Mouse (Mus musculus): ENCODE measurements around the gene Rps15.

Rps15 gene

DNA sequence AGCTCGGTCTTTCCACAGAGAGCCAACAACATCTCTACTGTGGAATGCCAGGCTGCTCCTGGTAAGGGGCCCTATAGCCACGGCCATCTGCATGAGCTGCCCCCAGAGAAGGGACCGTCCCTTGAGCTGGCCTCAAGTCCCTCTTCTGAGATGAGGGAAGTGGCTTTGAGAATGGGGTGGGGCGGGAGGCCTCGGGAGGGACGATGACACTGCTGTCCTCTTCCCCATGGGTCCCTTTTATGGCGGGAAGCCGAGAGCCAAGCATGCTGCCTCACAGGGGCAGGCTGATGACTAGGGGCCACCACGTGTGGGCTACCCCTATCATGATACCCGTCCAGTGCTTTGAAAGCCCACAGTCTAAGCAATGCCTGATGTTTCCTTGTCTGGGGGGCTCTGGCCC, 24.8 kb downstream of the Rps15 start:
- no peak for DNase-seq

DNA sequence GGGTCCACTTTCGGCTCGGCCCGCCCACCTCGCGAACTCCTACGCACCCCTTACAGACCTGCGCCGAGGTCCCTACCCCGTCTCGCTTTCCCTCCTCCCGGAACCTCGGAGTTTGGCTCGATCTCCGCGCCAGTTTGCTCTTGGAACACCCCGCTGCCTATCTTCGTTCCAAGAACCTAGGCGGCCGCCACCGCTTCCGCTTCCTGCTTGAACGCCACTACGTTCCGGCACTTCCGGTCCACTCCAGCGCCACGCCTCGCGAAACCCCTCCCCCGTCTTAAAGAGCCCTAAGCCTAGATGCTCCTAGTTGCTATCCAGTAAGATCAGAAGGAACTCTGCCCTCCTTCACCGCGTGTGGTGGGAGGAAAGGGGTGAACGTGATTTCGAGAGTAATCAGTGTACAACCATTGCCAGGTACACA, 28.1 kb downstream of the Rps15 start, which contains the start of gene 2310011J03Rik:
2310011J03Rik (minus strand) TSS at position 198 of the 421 bp plus-strand sequence.
- DNase-seq = peak; percentile 80 to 87

DNA sequence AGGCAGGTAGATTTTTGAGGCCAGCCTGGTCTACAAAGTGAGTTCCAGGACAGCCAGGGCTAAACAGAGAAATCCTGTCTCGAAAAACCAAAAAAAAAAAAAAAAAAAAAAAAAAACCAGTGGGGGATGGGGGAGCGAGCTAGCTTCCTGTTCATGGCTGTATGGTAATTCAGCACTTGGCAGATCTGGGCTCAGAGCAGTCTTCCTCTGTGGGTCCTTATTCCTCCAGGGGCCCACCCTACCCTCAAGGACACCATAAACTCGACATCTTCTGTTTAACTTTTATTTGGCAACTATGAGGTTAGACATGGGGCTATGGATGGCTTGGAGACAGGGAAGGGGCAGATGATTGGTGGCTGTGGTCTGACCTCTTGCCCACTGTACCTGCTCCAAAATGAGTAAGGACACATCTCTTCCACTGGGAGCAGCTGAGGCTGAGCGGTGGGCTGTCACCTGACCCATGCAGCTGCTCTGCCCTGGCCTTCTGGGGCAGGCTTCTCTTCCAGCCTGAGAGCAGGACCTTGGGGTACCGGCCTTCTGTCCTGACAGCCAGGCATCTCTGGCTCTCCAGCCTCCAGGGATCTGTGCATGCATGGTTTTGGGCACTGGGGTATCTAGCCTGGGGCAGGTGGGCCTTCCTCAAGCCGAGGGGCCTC, 28.9 kb downstream of the Rps15 start:
- DNase-seq = no peak

DNA sequence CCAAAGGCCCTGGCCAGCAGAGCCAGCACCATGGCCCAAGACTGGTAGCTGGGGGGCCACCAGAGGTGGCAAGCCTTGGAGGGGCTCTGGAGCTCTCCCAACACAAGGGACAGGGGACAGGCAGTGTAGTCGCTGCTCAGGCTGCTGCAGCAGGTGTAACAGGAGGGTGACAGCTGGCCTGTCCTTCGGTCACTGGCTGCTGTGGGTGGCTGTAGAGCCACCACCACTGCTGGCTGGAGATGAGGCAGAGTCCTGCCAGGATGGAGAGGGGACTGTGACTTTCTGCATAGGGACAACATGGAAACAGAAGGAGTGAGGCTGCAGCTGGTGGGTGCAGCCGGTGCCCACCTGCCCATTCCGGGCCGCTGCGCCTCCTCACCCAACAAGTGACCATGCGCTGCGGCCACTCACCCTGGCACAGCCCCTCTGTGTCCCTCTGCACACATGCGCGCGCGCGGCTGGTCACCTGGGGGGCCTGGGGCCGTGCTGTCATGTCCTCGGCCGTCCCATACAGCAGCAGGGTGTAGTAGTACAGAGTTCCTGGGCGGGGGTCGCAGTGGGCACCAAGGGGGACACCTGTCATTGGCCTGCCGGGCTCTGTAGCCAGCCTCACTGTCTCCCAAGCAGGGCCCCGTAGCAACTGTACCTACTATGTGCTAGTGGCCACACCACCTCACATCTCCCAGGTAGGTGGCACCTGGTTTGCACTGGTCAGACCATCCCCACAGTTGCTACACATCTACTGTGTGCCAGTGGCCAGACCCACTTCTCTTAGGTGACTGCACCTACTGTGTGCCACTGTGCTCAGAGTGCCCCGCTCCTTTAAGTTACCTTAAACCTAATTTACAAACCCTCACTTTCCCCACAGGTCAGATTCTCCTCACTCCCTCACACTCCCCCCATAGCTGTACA, 29.7 kb downstream of the Rps15 start:
- no peak for DNase-seq

DNA sequence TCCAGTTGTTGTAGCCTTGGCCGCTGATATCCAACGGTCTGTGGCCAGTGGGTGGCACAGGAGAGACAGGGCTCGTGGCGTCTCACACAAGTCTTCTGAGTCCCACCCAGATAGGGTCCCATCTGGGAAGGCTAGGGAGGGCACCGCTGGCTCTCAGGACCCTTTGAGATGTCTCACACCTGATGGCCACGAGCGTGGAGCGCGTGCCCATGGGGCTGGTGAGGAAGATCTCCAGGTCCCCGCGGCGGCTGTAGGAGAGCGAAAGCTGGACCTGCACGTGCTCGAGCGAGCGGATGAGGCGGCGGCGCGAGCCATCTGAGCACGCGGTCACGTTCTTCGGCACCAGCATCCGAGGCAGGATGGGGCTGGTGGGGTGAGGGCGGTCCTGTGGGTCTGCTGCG, 30.6 kb downstream of the Rps15 start:
- peak in 1 of 2 experiments; percentile 44 for DNase-seq

DNA sequence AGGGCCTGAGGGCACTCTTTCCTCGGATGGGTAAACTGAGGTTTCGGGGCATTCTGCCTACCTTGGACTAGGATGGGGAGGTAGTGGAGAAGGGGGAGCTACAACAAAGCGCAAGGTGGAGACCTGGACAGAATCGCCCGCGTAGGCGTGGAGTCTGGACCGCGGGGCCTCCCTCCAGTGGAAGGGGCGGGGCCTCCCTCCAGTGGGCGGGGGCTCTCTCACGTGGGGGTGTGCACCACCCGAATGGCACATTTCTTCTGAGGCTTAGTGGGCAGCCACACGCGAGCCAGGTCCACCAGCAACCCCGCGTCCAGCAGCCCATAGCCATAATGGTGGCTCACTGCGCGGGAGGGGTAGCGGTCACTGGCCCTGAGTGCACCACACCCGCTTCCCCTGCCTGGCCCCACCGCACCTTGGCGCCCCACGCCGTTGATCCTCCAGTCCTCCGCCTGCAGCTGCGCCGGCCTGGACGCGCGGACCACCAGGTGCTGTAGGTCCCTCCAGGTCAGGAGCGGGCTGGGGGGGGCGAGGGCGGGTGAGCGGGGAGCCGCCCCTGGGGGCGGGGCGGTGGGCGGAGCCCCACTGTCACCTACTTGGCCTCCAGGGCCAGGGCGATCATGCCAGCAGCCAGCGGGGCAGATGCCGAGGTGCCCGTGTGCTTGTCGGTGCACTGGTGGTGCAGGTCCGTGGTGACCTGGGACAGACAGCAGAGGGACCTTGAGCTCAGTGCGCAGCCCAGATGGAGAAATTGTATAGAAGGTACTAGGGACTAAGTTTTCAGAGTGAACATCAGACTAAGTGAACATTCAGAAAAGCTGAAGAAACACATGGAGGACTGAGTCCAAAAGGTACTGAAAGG, 31.2 kb downstream of the Rps15 start:
- peak; percentile 66 to 82 for DNase-seq

DNA sequence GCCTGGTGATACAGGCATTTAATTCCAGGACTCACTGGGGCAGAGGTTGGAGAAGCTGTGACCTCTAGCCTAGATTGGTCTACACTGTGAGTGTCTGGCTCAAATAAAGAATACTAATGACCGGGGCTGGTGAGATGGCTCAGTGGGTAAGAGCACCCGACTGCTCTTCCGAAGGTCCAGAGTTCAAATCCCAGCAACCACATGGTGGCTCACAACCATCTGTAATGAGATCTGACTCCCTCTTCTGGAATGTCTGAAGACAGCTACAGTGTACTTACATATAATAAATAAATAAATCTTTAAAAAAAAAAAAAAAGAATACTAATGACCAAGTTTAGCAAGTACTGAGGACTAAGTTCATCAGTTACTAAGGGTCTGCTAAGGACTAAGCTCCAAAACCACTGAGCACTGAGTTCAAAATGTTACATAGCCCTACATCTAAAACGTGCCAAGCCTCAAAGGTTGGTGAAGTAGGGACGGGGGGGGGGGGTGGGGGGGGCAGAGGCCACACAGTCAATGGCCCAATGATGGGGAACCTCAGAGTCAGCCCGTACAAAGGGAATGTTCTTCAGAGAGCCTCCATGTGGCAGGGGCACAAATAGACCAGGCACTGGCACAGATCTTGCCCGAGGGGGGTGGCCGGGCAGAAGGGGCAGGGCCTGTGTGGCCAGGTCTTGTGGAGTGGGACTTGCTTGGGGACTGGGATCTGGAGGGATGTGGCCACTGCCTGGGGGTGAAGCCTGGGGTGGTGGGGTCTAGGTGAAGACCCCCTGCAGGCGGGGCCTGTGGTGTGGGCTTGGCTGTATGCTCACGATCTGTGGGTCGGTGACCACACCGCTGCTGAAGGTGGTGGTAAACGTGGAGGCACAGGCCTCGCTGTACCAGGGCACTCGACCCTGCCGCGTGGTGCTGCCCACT, 32.1 kb downstream of the Rps15 start:
- DNase-seq = no peak

DNA sequence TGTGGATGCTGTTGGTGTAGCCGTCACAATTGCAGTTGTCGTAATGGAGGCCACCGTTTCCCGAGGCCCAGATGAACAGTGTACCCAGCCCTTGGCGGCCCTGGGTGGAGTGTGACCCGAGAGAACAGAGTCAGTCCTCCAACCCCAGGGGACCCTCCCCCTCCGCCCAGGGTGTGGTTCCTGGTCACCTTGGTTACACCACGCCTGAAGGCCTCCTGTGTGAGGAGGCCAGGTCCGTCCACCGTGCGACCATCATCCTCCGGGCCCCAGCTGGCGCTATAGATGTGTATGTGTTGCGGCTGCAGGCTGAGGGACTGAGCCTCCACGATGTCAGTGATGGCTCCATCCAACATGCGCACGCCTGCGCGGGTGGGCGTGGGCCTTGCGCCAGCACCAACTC, 32.8 kb downstream of the Rps15 start:
- DNase-seq = no peak

DNA sequence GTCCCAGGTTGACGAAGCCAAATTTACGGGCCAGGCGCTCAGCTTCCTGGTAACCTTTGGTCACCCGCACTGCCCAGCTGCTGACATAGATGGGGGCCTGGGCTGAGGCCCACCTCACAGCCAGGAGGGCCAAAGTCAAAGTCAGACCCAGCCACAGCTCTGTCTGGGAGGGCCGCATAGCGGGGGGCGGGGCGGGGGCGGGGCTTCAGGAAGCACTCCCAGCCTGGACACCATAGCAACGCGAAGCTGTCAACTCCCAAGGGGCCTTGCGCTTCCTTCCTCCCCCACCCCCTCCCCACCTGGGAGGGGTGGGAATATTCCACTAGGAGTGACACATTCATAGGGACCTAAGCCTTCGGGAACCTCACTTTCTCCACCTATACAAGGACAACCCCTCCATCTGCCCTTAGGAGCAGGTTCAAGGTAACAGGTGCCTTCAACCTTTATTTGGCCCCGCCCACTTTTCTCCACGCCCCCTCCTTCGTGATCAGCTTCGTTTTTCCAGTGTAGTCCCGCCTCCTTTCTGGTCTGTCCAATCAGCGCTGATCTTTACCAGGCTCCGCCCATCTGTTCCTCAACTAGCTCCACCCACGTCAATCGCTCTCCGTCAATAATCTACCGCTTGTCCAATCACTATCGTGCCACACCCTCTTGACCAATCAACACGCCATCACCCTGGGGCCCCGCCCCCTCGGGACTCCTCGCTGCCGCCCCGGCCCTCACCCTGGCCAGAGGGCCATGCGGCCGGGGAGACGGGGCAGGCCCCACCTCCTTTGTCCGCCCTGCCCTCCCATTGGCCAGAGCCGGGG, 37.2 kb downstream of the Rps15 start, which contains the start of the genes Pcsk4 and Reep6:
Pcsk4 (minus strand) TSS at position 226 of the 809 bp plus-strand sequence.
Reep6 (plus strand) TSS at position 681 of the 809 bp plus-strand sequence.
- peak; percentile 88 to 90 for DNase-seq

DNA sequence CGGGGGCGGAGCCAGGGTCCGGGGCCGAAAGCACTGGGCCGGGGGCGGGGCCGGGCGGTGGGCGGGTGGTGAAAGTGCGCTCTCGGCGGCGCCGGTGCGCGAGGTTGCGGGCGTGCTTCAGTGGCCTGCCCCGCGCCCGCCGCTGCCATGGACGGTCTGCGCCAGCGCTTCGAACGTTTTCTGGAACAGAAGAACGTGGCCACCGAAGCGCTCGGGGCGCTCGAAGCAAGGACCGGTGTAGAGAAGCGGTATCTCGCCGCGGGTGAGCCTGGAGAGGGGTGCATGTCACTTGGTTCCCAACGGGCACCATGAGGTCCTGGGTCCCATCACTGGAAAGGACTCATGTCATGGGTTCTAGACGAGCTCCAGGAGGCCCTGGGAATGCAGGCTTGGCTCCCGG, 37.8 kb downstream of the Rps15 start:
- no peak for DNase-seq

DNA sequence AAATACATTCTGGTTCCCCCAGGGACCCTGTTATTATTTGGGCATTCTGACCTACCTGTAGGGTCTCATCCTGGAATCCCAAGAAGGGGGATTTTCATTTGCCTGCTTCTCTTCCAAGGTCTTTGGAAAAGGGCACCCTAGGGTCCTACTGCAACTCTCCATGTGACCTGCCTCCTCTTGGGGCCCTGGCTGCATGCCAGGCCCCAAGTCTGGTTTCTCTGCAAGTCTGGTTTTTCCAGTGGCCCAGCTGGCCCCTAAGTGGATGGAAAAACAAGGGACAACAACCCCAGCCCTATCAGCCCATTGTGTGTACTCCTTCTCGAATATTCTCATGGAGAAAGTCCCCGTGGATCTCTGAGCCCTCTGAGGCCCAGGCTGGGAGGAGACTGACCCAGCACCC, 38.6 kb downstream of the Rps15 start:
- no peak for DNase-seq

DNA sequence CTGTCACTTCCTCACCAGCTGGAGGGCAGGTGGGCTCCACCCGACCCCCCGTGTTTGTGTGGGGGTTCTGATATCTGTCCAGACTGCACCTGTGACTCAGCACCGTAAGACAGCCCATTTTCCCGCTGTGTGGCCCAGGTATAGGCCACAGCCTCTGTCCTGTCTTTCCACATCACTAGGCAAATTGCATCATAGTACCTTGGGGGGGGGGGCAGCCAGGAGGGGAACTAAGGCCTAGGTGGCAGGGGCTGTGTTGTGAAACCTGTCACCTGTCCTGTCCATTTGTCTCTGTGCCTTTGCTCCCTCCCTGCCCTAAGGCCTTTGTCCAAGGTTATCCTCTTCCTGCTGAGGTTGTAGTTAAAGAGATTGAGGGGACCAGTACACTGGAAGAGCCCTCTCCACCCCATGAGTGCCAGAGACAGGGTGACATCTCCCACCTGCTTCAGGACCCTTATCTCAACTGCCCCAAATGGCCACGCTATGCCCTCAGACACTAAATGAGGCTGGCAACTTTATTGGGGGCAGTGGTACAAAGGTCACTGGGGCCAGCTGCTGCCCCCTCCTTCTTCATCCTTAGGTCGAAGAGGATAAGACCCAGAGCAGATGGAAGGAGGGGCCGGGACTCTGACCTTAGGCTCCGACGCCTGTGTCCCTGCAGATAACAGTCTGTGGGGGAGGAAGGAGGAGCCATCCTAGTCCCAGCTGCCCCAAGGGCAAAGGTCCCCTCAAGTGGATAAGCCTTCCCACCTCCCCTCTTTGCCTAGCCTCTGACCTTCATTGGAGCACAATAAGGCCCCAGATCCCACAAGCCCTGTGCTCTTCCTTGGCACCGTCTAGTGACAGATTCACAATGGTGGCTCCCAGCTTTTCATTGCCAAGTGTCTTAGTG, 39.6 kb downstream of the Rps15 start:
- no peak for DNase-seq

DNA sequence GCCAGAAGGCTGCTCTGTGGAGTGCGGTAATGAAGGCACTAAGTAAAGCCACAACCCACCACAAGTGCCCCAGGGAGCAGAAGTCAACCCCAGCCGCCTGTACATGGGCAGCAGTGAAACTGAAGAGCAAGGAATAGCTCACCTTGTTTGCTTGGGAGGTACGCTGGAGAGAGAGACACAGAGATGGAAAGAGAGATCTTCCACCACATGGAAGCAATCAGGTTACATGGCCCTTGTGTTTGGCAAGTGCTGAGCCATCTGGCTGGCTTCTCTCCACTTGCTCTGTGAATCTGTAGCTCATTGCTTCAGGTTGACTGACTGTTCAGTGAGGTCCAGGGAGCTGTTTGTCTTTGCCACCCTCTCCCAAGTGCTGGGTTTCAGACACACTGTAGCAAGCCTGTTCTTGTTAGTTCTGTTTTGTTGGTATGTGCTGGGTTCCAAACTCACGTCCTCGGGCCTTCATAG, 40.3 kb downstream of the Rps15 start:
- no peak for DNase-seq

DNA sequence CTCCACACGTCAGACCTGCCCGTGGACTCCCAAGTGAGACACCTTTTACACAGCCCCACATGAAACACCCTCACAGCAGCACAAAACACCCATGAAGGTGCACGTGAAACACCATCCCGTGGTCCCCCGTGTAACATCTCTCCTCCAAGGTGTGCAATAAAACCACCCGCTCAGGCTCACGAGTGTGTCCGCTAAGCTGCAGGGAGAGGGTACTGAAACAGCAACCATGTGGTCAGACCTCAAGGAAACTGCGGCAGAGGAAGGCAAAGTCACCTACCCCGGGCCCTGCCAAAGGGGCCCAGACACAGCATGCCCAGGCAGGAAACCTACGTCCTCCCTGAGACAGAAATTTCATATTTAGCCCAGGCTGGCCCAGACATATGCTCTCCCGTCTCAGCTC, 44.0 kb downstream of the Rps15 start:
- DNase-seq = no peak

DNA sequence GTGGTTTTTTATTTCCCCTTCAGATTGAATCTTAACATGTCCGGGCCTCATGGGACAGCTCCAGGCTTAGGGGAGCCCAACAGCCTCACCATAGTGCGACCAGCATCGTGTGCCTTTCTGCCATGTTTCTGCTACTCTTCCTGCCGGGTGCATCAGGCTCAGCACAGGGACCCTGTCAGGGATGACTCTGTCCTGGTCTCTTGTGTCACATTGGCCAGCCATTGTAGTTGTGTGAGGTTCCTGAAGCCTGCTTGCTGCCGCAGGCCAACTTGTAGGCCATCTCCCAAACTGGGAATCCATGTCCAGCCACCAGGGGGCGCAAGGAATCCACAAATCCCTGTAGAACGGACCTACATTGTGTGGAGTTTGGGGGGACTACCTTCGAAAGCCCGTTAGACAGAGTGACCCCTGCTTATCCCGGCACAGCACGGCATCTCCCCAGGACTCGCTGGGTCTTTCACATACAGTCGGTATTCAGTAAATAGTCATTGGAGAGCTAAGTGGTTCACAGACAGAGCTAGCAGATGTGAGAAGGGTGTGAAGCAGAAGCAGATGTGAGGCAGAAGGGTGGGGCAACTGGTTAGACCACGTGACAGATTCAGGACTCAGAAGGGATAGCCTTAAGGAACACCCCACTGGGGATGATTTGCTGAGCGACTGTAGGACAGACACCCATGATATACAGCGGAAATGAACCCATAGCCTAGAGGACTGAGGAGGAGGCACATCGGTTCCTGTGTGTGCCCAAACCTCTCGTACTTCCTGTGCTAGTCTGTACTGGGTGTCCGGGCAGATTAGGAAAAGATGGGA, 47.9 kb downstream of the Rps15 start:
- peak; percentile 62 to 84 for DNase-seq

DNA sequence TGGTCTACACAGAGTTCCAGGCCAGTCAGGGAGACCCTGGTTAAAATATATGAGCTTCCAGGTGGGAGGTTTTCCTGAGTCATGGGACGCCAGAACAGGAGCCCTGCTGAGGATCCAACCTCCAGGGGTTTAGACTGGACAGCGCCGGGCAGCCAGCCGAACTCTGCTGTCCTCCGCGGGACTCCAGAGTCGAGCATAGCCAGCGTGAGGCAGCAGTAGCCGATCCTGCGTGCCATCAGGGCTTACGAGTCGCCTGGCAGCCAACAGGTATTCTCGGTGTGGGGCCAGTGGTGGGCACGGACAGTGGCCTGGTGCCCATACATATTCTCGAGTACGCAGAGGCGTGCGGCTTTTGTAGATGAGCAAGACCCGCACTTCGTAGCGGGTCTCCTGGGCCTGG, 48.8 kb downstream of the Rps15 start:
- no peak for DNase-seq

DNA sequence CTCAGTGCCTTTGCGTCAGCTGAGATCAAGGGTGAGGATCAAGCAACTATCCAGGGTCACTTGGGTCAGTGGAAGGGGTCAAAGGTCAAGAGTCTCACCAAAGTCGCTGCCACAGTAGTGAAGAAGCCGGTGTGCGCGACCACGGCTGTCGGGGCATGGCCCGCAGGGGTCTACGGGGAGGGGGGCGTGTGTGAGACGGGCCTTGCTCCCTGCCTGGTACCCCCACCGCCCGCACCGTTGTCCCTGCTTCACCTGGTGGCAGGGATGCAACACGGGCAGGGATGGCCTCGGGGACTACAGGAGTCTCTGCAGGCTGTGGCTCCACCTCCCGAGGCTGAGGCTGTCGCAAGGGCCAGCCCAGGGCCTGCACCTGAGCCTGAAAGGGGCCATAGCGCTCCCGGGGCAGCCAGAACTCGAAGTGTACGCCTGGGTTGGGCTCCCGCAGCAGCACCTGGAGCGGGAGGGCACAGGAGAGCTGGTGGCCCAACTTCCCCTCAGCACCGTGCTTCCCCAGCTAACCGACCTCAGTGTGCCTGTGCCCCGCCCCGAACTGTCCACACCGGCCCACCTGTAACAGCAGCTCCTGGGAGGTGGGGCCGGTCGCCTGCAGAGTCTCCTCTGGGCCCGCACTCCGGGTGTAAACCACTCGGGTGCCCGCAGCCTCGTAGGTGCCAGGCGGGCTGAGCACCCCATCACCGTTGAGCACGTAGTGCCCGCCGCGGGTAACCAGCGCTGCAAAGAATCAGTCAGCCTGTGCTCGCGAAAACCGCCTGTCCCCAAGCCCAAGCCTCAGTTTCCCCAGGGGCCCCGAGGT, 49.4 kb downstream of the Rps15 start:
- DNase-seq = no peak

DNA sequence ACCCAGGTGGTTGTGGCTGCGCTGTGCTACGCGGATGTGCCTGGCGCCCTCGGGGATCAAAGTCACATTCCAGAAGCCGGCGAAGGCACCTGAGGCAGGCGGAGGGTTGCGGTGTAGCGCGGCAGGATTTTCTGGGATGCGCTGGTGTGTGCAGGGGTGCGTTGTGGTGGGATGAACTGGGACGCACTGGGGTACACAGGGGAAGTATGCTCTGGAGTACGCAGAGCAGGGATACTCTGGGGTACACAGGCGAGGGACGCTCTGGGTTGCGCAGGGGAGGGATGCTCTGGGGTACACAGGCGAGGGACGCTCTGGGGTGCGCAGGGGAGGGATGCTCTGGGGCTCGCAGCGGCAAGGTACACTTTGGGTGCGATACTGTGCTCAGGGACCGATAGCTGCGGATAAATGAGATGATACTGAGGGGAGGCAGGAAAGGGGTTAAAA, 50.1 kb downstream of the Rps15 start:
- peak in 1 of 2 experiments; percentile 19 for DNase-seq
